Mouse (Mus musculus) forebrain, embryonic 14.5 days (tissue): ENCODE data around the gene Rgl3. TPM values are rescaled to one million over a fixed set of nuclear protein-coding genes. Genes with fewer than 3 reads are reported as not detected.
A peak's percentile ranks its signal among the peaks of the same experiment; 100 is the strongest.

ENCODE experiments used
- ATAC-seq: fragments of 200-750 bp; cut with Nextera tagmentation; 2 replicates; pipeline ENCODE4 v1.8.0; 2017; ENCODE audit warnings: mild to moderate bottlenecking, moderate library complexity
- DNase-seq: peaks from one replicate; pipeline ENCODE4 v3.0.0-alpha.2; 2015; ENCODE audit warnings: low spot score
- H3K27ac ChIP-seq: fragments of 300-500 bp; sonication (generic); 2 replicates; pipeline ENCODE4 v1.5.1; 2014; ENCODE audit warnings: low read depth, mild to moderate bottlenecking, control low read depth, low read length, moderate library complexity
- H3K27me3 ChIP-seq: fragments of 300-500 bp; sonication (generic); replicated peaks from 2 replicates; pipeline ENCODE4 v1.6.1; 2014; ENCODE audit warnings: low read length, control low read depth, mixed read lengths; ENCODE audit not compliant: control insufficient read depth, insufficient read depth
- H3K36me3 ChIP-seq: fragments of 300-500 bp; sonication (generic); 2 replicates; pipeline ENCODE4 v1.6.1; 2014; ENCODE audit warnings: low read length, control low read depth; ENCODE audit not compliant: control insufficient read depth, insufficient read depth
- H3K4me1 ChIP-seq: fragments of 300-500 bp; sonication (generic); 2 replicates; pipeline ENCODE4 v1.6.1; 2014; ENCODE audit warnings: antibody characterized with exemption, low read length, control low read depth; ENCODE audit not compliant: control insufficient read depth, insufficient read depth
- H3K4me2 ChIP-seq: fragments of 300-500 bp; sonication (generic); 2 replicates; pipeline ENCODE4 v1.6.1; 2014; ENCODE audit warnings: mild to moderate bottlenecking, control low read depth, low read length
- H3K4me3 ChIP-seq: fragments of 300-500 bp; sonication (generic); 2 replicates; pipeline ENCODE4 v1.5.1; 2014; ENCODE audit warnings: low read depth, low read length, control low read depth
- H3K9ac ChIP-seq: fragments of 300-500 bp; sonication (generic); 2 replicates; pipeline ENCODE4 v1.6.1; 2014; ENCODE audit warnings: mild to moderate bottlenecking, low read length, control low read depth, moderate library complexity
- H3K9me3 ChIP-seq: fragments of 300-500 bp; sonication (generic); replicated peaks from 2 replicates; pipeline ENCODE4 v1.6.1; 2016; ENCODE audit warnings: low read length, control low read depth, mixed read lengths; ENCODE audit not compliant: control insufficient read depth
- WGBS: fragments of 180-500 bp; shearing (Covaris S2); extraction: QIAGEN DNeasy Blood & Tissue Kit; methylation state at CpG from one replicate; pipeline ENCODE4 v1.1.7; 2014; 5-methylcytosine and 5-hydroxymethylcytosine counted together
- polyA plus RNA-seq: library from polyadenylated mRNA; unstranded; fragments of >200 nt; fragmentation: Nextera tagmentation; extraction: Ambion mirVana; gene quantifications from 2 replicates; pipeline ENCODE4 v1.2.1, GENCODE M21; 2014

Gene Rgl3
- polyA plus RNA-seq, 1 experiment from 2014 or later: 1.3 TPM

DNA sequence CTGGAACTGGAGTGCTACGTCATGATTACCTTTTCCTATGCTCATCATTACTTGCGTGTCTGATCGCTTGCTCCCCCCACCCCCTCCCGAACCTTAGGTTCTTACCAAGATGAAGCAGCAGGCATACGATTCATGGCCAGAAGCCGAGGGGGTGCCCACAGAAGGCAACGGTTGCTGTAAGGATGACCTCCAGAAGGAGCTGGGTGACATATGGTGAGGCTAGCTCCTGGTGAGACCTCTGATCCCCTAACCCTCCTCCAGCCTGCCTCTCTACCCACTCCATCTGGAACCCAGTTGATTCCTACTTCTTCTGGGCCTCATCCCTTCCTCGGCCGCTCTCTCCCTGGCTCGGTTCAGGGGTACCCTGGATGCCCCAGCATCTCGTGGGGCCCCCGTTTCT lies 55.2 kb downstream of the Rgl3 start:
- 91% methylated on average over 12 of the region's 12 CpGs for WGBS
- ATAC-seq: no peak
- H3K9me3 ChIP-seq: no peaks in the 10 kb centered on the region
- no peaks in the 10 kb centered on the region; the same call in 1 of the 2 replicates for H3K27me3 ChIP-seq
- no peak overlapping the region for H3K4me3 ChIP-seq
- H3K9ac ChIP-seq: no peak overlapping the region
- no peak overlapping the region for H3K4me2 ChIP-seq
- H3K27ac ChIP-seq: no peak overlapping the region
- H3K36me3 ChIP-seq: no peaks in the 10 kb centered on the region
- no peak for DNase-seq
- peaks cover 10% of the 10 kb centered on the region for H3K4me1 ChIP-seq

DNA sequence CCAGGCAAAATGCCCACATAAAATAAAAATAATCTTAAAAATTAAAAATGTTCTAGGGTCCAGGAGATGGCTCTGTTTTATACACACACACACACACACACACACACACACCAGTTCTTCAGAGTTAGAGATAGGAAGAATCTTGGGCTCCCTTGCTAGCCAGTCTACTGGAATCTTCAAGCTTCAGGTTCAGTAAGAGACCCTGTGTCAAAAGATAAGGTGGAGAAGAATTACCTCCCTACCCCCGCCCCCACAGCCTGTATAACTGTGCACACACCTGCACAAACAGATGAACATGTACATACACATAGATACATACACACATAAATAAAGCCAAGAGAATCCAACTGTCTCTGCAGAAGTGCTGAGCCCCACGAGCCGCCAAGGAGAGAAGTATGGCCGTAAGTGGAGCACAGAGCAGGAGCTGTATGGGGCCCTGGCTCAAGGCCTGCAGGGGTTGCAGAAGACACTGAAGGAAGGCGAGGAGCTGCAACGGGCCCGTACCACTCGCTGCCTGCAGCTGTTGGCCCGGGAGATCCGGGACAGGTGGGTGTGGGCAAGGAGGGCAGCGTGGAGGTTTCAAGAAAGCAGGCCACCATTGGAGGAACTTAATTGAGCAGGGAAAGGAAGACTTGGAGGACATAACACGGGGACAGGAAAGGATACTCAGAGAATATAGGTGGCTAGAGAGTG lies 56.7 kb downstream of the Rgl3 start:
- ATAC-seq (no peak), DNase-seq (no peak)
- Histone ChIP-seq H3K9me3 (no peaks in the 10 kb centered on the region), H3K4me2 (no peak overlapping the region), H3K9ac (no peak overlapping the region), H3K4me1 (peaks cover 3% of the 10 kb centered on the region), H3K36me3 (no peaks in the 10 kb centered on the region), H3K4me3 (no peak overlapping the region), H3K27me3 (no peaks in the 10 kb centered on the region; the same call in 1 of the 2 replicates), H3K27ac (no peak overlapping the region)
- WGBS: 63% methylated on average over 12 of the region's 12 CpGs

DNA sequence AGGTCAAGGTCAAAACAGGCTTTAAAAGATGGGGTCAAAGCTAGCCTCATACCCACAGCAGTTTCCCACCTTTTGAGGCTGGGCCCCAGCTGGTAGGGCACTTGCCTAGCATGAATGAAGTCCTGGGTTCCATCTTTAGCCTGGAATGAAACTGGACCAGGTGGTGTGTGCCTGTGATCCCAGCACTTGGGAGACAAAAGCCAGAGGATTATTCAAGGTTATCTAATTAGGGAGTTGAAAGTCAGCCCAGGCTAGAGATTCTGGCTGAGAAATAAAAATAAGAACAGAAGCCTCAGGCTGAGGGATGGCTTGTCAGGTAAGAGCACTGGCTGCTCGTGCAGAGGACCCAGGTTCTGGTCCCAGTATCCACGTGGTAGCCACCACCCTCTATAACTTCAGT lies 57.2 kb downstream of the Rgl3 start:
- H3K27ac ChIP-seq: no peak overlapping the region
- ATAC-seq (no peak), DNase-seq (no peak)
- no peaks in the 10 kb centered on the region; the same call in 1 of the 2 replicates for H3K27me3 ChIP-seq
- WGBS: 60% methylated on average over 2 of the region's 2 CpGs
- H3K4me3 ChIP-seq: no peak overlapping the region
- H3K4me1 ChIP-seq: peaks cover 3% of the 10 kb centered on the region; the same call in 1 of the 2 replicates
- no peaks in the 10 kb centered on the region for H3K36me3 ChIP-seq
- no peak overlapping the region for H3K9ac ChIP-seq
- H3K4me2 ChIP-seq: no peak overlapping the region
- H3K9me3 ChIP-seq: no peaks in the 10 kb centered on the region

DNA sequence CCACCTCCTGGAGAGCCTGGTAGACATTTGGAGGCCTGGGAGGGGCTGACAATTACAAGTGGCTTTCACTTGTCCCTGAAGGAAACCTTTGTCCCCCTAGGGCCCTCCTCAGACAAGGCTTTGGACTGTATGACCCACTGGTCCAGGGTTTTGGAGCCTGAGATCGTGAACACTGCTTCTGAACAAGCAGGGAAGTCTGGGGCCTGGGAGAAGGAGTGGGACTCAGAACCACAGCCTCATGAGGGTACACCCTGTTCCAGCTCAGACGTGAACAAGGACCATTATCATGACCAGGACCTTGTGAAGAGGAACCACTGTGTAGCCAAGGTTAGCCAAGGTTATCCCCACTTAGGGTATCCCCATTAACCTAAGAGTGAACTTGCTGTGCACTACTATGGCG lies 60.0 kb downstream of the Rgl3 start:
- Histone ChIP-seq H3K9me3 (no peaks in the 10 kb centered on the region), H3K4me1 (peaks cover 7% of the 10 kb centered on the region; the same call in 1 of the 2 replicates), H3K9ac (no peak overlapping the region), H3K36me3 (no peaks in the 10 kb centered on the region), H3K4me3 (no peak overlapping the region), H3K27ac (no peak overlapping the region), H3K27me3 (no peaks in the 10 kb centered on the region), H3K4me2 (no peak overlapping the region)
- WGBS: 90% methylated on average over 3 of the region's 3 CpGs
- DNase-seq (no peak), ATAC-seq (no peak)

DNA sequence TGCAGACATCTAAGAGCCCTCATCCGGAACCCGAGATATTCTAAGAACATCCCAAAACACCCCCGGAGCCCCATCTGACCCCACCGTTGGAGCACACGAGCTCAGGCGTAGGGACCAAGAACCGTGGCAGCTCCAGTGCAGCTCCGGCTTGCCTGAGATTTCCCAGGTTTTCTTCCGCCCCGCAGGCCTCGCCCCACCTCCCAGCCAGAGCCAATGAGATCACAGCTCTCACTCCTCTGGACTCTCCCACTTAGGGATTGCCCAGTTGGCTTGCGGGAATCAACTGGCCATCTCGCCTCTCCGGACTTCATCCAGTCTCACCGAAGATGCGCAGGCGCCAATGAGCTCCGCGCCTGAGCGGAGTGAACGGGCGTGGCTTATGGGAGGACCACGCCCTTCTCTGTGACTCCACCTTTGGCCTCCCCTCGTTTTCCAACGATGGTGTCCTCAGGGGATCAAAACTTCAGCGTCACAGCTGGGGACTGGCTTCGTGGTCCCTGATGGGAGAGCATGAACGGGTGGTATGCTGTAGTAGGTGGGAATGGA lies 62.0 kb downstream of the Rgl3 start, which contains the start of the genes Ccdc159 and Tmem205:
Gene Ccdc159, plus strand, starts transcription at position 264 of the 546 bp plus-strand sequence.
Gene Tmem205, minus strand, starts transcription at position 349 of the 546 bp plus-strand sequence.
- no peaks in the 10 kb centered on the region for H3K27me3 ChIP-seq
- H3K9ac ChIP-seq: peak within 1 kb of the TSS; percentile 61
- H3K4me1 ChIP-seq: peaks cover 7% of the 10 kb centered on the region; the same call in 1 of the 2 replicates
- DNase-seq (peak; percentile 97), ATAC-seq (peak; percentile 97)
- under 1% methylated on average over 28 of the region's 28 CpGs for WGBS
- no peaks in the 10 kb centered on the region for H3K9me3 ChIP-seq
- H3K4me3 ChIP-seq: peak within 1 kb of the TSS; percentile 40
- H3K27ac ChIP-seq: peak within 1 kb of the TSS; percentile 40
- H3K36me3 ChIP-seq: no peaks in the 10 kb centered on the region
- peak within 1 kb of the TSS; percentile 62 for H3K4me2 ChIP-seq

DNA sequence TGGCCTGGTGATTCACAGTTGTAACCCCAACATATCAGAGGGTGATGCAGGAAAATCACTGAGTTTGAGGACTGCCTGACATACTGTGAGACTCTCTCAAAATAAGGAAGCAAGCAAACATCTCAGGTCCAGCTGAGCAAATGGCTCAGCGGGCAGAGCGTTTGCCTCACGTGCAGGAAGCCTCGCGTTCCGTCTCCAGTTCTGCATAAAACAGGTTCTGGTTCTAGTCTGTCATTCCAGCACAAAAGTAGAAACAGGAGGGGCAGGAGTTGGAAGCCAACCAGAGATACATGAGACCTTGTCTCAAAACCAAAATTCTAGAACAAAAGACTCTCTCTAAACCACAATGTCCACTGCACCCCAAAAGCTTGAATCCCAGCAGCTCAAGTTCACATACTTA lies 62.5 kb downstream of the Rgl3 start:
- peaks cover 7% of the 10 kb centered on the region; the same call in 1 of the 2 replicates for H3K4me1 ChIP-seq
- peak overlapping the region; percentile 40 for H3K4me3 ChIP-seq
- H3K9ac ChIP-seq: peak overlapping the region; percentile 61
- H3K9me3 ChIP-seq: no peaks in the 10 kb centered on the region
- peak overlapping the region; percentile 62 for H3K4me2 ChIP-seq
- ATAC-seq (no peak), DNase-seq (no peak)
- 3% methylated on average over 6 of the region's 6 CpGs for WGBS
- peak overlapping the region; percentile 40; the same call in 1 of the 2 replicates for H3K27ac ChIP-seq
- no peaks in the 10 kb centered on the region for H3K36me3 ChIP-seq
- no peaks in the 10 kb centered on the region for H3K27me3 ChIP-seq

DNA sequence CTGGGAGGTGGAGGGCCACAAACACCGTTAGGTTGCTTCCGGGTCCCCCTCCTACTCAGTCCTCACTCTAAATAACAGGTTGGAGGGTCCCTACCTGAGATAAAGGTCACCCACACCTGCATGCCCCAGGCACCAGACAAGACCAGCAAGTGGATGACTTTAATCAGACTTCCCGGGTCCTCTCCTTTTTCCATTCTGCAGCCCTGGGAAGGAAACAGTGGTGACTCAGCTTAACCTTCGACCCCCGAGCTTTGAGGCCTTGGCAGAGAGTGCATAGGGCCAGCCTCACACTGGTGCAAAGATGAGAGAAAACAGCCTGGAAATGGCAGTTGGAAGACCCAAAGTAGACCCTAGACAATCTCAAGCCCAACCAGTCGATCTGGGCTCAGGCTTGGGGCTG lies 63.1 kb downstream of the Rgl3 start:
- no peaks in the 10 kb centered on the region for H3K27me3 ChIP-seq
- peaks cover 7% of the 10 kb centered on the region; the same call in 1 of the 2 replicates for H3K4me1 ChIP-seq
- no peak for DNase-seq
- no peak overlapping the region; the same call in 1 of the 2 replicates for H3K9ac ChIP-seq
- WGBS: 88% methylated on average over 6 of the region's 6 CpGs
- no peak overlapping the region for H3K27ac ChIP-seq
- H3K4me3 ChIP-seq: no peak overlapping the region
- ATAC-seq: no peak
- H3K9me3 ChIP-seq: no peaks in the 10 kb centered on the region
- H3K4me2 ChIP-seq: peak overlapping the region; percentile 62
- no peaks in the 10 kb centered on the region for H3K36me3 ChIP-seq

DNA sequence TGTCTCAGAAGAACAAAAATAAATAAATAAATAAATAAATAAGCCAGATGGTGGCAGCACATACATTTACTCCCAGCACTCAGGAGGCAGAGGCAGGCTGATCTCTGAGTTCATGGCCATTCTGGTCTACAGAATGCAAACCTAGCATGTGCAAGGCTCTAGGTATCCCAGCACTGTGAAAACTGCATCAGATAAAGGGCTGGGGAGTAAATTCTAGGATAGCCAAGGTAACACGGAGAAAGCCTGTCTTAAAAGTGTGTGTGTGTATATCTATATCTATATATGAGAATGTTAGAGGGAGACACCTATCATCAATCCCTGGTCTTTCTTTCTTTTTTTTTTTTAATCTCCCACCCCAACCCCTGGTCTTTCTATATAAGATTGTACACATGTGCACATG lies 63.7 kb downstream of the Rgl3 start:
- DNase-seq: no peak
- Histone ChIP-seq H3K4me2 (no peak overlapping the region), H3K4me3 (no peak overlapping the region)

DNA sequence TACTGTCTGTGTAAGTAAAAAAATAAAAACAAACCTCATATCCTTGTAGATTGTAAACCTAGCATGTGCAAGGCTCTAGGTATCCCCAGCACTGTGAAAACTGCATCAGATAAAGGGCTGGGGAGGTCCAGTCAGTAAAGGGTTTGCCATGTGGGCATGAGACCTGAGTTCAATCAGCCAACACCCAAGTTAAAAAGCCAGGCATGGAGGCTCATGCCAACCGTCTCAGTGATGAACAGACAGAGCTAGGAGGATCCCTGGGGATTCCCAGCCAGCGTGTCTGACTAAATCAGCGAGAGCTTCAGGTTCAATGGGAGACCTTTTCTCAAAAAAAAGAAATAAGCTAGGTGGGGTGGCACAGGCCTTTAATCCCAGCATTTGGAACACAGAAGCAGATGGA lies 64.2 kb downstream of the Rgl3 start:
- ATAC-seq (no peak), DNase-seq (no peak)
- H3K27ac ChIP-seq: no peak overlapping the region
- no peaks in the 10 kb centered on the region for H3K9me3 ChIP-seq
- 91% methylated on average over 3 of the region's 3 CpGs for WGBS
- no peak overlapping the region for H3K4me3 ChIP-seq
- H3K36me3 ChIP-seq: no peaks in the 10 kb centered on the region
- peaks cover 7% of the 10 kb centered on the region; the same call in 1 of the 2 replicates for H3K4me1 ChIP-seq
- no peak overlapping the region for H3K4me2 ChIP-seq
- H3K27me3 ChIP-seq: no peaks in the 10 kb centered on the region
- no peak overlapping the region for H3K9ac ChIP-seq

More for the DNA sequence above, 63.7 kb downstream of the Rgl3 start:
- no peak overlapping the region for H3K9ac ChIP-seq
- 100% methylated on average over 1 of the region's 1 CpGs for WGBS
- H3K9me3 ChIP-seq: no peaks in the 10 kb centered on the region
- no peak overlapping the region for H3K27ac ChIP-seq
- ATAC-seq: no peak
- peaks cover 7% of the 10 kb centered on the region; the same call in 1 of the 2 replicates for H3K4me1 ChIP-seq
- H3K36me3 ChIP-seq: no peaks in the 10 kb centered on the region
- no peaks in the 10 kb centered on the region for H3K27me3 ChIP-seq
